Mouse (Mus musculus) CH12.LX (cell line): ENCODE data around the gene Gnb1l. TPM values are rescaled to one million over a fixed set of nuclear protein-coding genes. Genes with fewer than 3 reads are reported as not detected.
"Not testable (repeated sequence)": the region's sequence is repeated elsewhere in the genome, so short reads cannot be mapped to it uniquely, and the experiment has no call there.

Experiments used
- DNase-seq: peaks from one replicate; pipeline ENCODE4 v3.0.0-alpha.2; 2013; ENCODE audit errors: extremely low read depth
- H3K27ac ChIP-seq: 2 replicates; pipeline ENCODE4 v1.5.1; 2012; ENCODE audit warnings: low read depth, mild to moderate bottlenecking, control low read depth, moderate library complexity; ENCODE audit not compliant: insufficient read depth
- H3K27me3 ChIP-seq: replicated peaks from 2 replicates; pipeline ENCODE3; 2012; ENCODE audit warnings: inconsistent platforms
- H3K36me3 ChIP-seq, 2 experiments: replicated peaks in 1 of 2; 2 replicates each; pipeline versions ENCODE3 to v1.6.1; 2012; ENCODE audit warnings: inconsistent platforms in 1 of 2, low read length in 1 of 2, mild to moderate bottlenecking in 1 of 2, mixed read lengths in 1 of 2, moderate library complexity in 1 of 2; ENCODE audit not compliant: control insufficient read depth in 1 of 2, insufficient read depth in 1 of 2
- H3K4me1 ChIP-seq, 2 experiments: 2 replicates each; pipeline ENCODE4 v1.6.1; 2012; ENCODE audit warnings: inconsistent platforms in 1 of 2, moderate library complexity in 1 of 2; ENCODE audit not compliant: insufficient read depth in 2 of 2, control insufficient read depth in 1 of 2
- H3K4me2 ChIP-seq: 2 replicates; pipeline ENCODE4 v1.6.1; 2012; ENCODE audit warnings: low read depth, mild to moderate bottlenecking, control low read depth; ENCODE audit not compliant: poor library complexity, insufficient read depth, severe bottlenecking
- H3K4me3 ChIP-seq, 3 experiments: fragments of 150-350 bp in 1 of 3; sonication (generic) in 1 of 3; replicated peaks in 1 of 3; 2 replicates each; pipeline versions ENCODE3 to v1.5.1; 2011 to 2012; ENCODE audit warnings: low read depth in 2 of 3, low read length in 2 of 3, mild to moderate bottlenecking in 2 of 3, moderate library complexity in 2 of 3, control low read depth in 1 of 3, improper control_type of control experiment in 1 of 3, inconsistent platforms in 1 of 3, mixed read lengths in 1 of 3; ENCODE audit not compliant: poor library complexity in 1 of 3
- H3K79me2 ChIP-seq: replicated peaks from 2 replicates; pipeline ENCODE4 v1.6.1; 2012; ENCODE audit warnings: mild to moderate bottlenecking, moderate library complexity; ENCODE audit not compliant: control insufficient read depth, poor library complexity, insufficient read depth, severe bottlenecking; ENCODE audit errors: extremely low read depth
- H3K9ac ChIP-seq: 2 replicates; pipeline ENCODE4 v1.6.1; 2012; ENCODE audit warnings: low read depth, mild to moderate bottlenecking, control low read depth, moderate library complexity; ENCODE audit not compliant: insufficient read depth
- H3K9me3 ChIP-seq: replicated peaks from 2 replicates; pipeline ENCODE3; 2012; ENCODE audit warnings: low read length, inconsistent platforms, mixed read lengths
- CHD1 ChIP-seq: IDR thresholded peaks from 2 replicates; pipeline ENCODE4 v1.6.1; 2012; ENCODE audit warnings: low read depth, low read length, improper control_type of control experiment, inconsistent platforms
- E2F4 ChIP-seq: IDR thresholded peaks from 2 replicates; pipeline ENCODE4 v1.6.1; 2011; ENCODE audit warnings: low read depth, low read length, improper control_type of control experiment; ENCODE audit not compliant: insufficient replicate concordance
- EP300 ChIP-seq: IDR thresholded peaks from 2 replicates; pipeline ENCODE4 v1.6.1; 2011; ENCODE audit warnings: low read length, improper control_type of control experiment
- HCFC1 ChIP-seq: IDR thresholded peaks from 2 replicates; pipeline ENCODE4 v1.6.1; 2012; ENCODE audit warnings: low read depth, mild to moderate bottlenecking, inconsistent platforms, low read length, improper control_type of control experiment
- IRF4 ChIP-seq: IDR thresholded peaks from 2 replicates; pipeline ENCODE4 v1.6.1; 2014; ENCODE audit warnings: low read depth, mild to moderate bottlenecking, inconsistent platforms, low read length, improper control_type of control experiment
- MAFK ChIP-seq: IDR thresholded peaks from 2 replicates; pipeline ENCODE4 v1.6.1; 2011; ENCODE audit warnings: low read length, improper control_type of control experiment; ENCODE audit not compliant: insufficient replicate concordance
- MAX ChIP-seq: IDR thresholded peaks from 2 replicates; pipeline ENCODE4 v1.6.1; 2011; ENCODE audit warnings: low read length, improper control_type of control experiment
- PAX5 ChIP-seq: IDR thresholded peaks from 2 replicates; pipeline ENCODE4 v1.6.1; 2012; ENCODE audit warnings: low read length, inconsistent platforms, mixed read lengths
- POLR2A ChIP-seq: IDR thresholded peaks from 2 replicates; pipeline ENCODE4 v1.6.1; 2011; ENCODE audit warnings: low read depth, mild to moderate bottlenecking, improper control_type of control experiment, low read length
- RCOR1 ChIP-seq: conservative IDR thresholded peaks from 2 replicates; pipeline ENCODE4 v1.6.1; 2012; ENCODE audit warnings: low read depth, mild to moderate bottlenecking, inconsistent platforms, low read length, improper control_type of control experiment
- SIN3A ChIP-seq: IDR thresholded peaks from 2 replicates; pipeline ENCODE4 v1.6.1; 2012; ENCODE audit warnings: low read length, improper control_type of control experiment, inconsistent platforms
- TBP ChIP-seq: conservative IDR thresholded peaks from 2 replicates; pipeline ENCODE4 v1.6.1; 2011; ENCODE audit warnings: low read depth, low read length, improper control_type of control experiment
- TCF12 ChIP-seq: IDR thresholded peaks from 2 replicates; pipeline ENCODE4 v1.6.1; 2014; ENCODE audit warnings: low read depth, mild to moderate bottlenecking, inconsistent platforms, low read length, improper control_type of control experiment
- UBTF ChIP-seq: IDR thresholded peaks from 2 replicates; pipeline ENCODE4 v1.6.1; 2012; ENCODE audit warnings: low read depth, mild to moderate bottlenecking, inconsistent platforms, low read length, improper control_type of control experiment, moderate library complexity
- ZNF384 ChIP-seq: IDR thresholded peaks from 2 replicates; pipeline ENCODE4 v1.6.1; 2012; ENCODE audit warnings: low read depth, low read length, improper control_type of control experiment, inconsistent platforms
- dilution Hi-C: fragments of 300-500 bp; cut with MboI; formaldehyde crosslinking; loops from 2 replicates; pipeline ENCODE4 v1.14.3; 2020; ENCODE audit warnings: low sequenced_read_pairs; ENCODE audit not compliant: extremely low pct_unique_long_range_greater_than_20kb, extremely low pct_ligation_motif_present
- in situ Hi-C: fragments of 300-500 bp; cut with MboI; formaldehyde crosslinking; loops from 3 replicates; pipeline ENCODE4 v1.14.3; 2019; ENCODE audit warnings: low sequenced_read_pairs, low pct_ligation_motif_present, low pct_unique_long_range_greater_than_20kb, mixed read lengths
- polyA plus RNA-seq: library from polyadenylated mRNA; unstranded; fragments of >175 nt; gene quantifications from 2 replicates; pipeline ENCODE4 v1.2.1, GENCODE M21; 2012; ENCODE audit warnings: low read depth; ENCODE audit not compliant: insufficient read length
- total RNA-seq, 2 experiments: library from RNA; depleted of rRNA; stranded (reverse); fragments of 300-350 nt in 1 of 2; fragments of >200 nt in 1 of 2; gene quantifications; 2 replicates each; pipeline ENCODE4 v1.2.3; 2012 to 2014

Gene Gnb1l
- total and polyA plus RNA-seq, 3 experiments, result 15.9 to 25.5 (median 21.5) TPM

DNA sequence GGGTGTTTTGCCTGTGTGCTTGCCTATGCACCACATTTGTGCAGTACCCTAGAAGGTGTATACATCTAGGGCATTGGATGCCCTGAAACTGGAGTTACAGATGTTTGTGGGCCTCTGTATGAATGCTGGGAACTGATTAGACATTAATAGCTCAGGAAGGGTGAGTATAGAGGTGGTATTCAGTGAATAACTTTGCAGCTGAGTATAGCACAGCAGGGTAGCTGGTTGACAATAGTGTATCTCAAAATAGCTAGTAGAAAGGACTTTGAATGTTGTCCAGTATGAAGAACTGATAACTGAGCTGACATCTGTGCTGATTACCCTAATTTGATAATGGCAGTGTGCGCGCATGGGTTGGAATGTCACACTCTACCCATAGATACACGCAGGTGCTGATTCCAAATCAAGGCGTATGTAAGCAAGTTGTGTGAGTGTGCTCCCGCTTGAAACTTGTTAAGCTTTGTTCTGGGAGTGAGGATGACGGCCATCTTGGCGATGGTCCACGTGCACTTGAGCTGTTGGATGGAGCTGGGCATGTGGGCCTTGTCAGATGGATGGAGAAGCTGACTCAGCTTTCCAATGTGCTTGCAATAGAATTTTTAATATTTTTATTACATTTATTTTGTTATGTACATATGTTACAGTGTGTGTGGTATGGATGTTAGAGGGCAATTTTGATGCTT is 25.2 kb downstream of the Gnb1l start:
- no peaks in the 10 kb centered on the region for H3K9me3 ChIP-seq
- H3K4me2 ChIP-seq, result no peak overlapping the region
- H3K36me3 ChIP-seq, result peaks cover 0 to 15% of the 10 kb centered on the region in 2 experiments
- no peaks in the 10 kb centered on the region for H3K79me2 ChIP-seq
- no peak overlapping the region for H3K27ac ChIP-seq
- in situ Hi-C loops, result no loop called here
- H3K27me3 ChIP-seq, result no peaks in the 10 kb centered on the region
- H3K9ac ChIP-seq, result no peak overlapping the region
- TF ChIP-seq PAX5, result no peak
- no peak for TF ChIP-seq TCF12
- TF ChIP-seq CHD1, result no peak
- TF ChIP-seq UBTF, result no peak
- TF ChIP-seq IRF4, result no peak
- TF ChIP-seq ZNF384, result no peak
- no peak for TF ChIP-seq SIN3A
- TF ChIP-seq TBP, result no peak
- no peak for TF ChIP-seq POLR2A
- no peak for DNase-seq
- dilution Hi-C loops, result no loop called here
- H3K4me1 ChIP-seq, result no peaks in the 10 kb centered on the region
- no peak overlapping the region for H3K4me3 ChIP-seq

DNA sequence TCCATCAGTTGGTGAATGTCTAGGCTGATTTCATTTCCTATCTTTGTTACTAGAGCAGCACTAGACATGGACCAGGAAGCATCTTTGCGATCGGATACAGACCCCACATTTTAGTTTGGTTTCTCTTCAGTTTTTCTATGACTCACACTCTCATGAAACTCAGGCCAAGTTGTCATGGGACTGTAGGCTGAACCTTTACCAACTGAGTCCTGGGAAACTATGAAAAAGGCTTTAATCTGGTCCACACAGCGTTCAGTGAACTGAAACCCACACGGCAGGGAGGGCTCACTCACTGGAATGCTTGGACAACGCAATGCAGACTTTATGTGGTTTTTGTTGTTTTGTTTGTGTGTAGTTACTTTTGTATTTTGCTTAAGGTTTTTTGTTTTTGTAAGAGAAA is 30.1 kb downstream of the Gnb1l start:
- in situ Hi-C loops (no loop called here), dilution Hi-C loops (no loop called here)
- H3K36me3 ChIP-seq, result peaks cover 0 to 13% of the 10 kb centered on the region in 2 experiments
- no peaks in the 10 kb centered on the region for H3K79me2 ChIP-seq
- no peak for TF ChIP-seq RCOR1
- no peak for TF ChIP-seq HCFC1
- TF ChIP-seq MAFK, result no peak
- TF ChIP-seq MAX, result no peak
- TF ChIP-seq EP300, result peak; percentile 20; the same call in 1 of the 2 replicates
- TF ChIP-seq E2F4, result no peak
- no peaks in the 10 kb centered on the region for H3K27me3 ChIP-seq
- H3K9me3 ChIP-seq, result peaks cover 5% of the 10 kb centered on the region
- no peak overlapping the region for H3K27ac ChIP-seq
- no peak overlapping the region; the same call in 1 of the 2 replicates for H3K4me2 ChIP-seq
- H3K4me3 ChIP-seq, result no peak overlapping the region
- no peak for DNase-seq
- no peak overlapping the region for H3K9ac ChIP-seq
- no peaks in the 10 kb centered on the region for H3K4me1 ChIP-seq

DNA sequence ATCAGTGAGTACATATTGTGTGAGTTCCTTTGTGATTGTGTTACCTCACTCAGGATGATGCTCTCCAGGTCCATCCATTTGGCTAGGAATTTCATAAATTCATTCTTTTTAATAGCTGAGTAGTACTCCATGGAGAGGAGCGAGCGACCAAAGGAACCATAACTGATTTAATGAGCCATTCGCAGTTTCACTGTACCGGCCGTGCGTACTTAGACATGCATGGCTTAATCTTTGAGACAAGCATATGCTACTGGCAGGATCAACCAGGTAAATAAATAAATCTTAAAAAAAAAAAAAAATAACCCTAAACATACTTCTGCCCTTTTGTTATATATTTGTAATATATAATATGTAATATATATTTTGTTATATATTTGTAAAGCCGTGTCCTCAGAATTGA is 34.5 kb downstream of the Gnb1l start:
- H3K27me3 ChIP-seq, dilution Hi-C loops, DNase-seq, H3K9ac ChIP-seq, H3K27ac ChIP-seq, H3K36me3 ChIP-seq, H3K9me3 ChIP-seq, H3K4me3 ChIP-seq, in situ Hi-C loops, H3K4me1 ChIP-seq, H3K79me2 ChIP-seq, H3K4me2 ChIP-seq: not testable (repeated sequence)
